Mouse (Mus musculus): ENCODE results near the gene Fbxo2.

- no peak for TF ChIP-seq CTCF (IDR thresholded peaks at IDR 0.05; ENCODE audit: low read depth)
- no peak for TF ChIP-seq EP300 (optimal IDR thresholded peaks at IDR 0.05)
These were observed 29.6 kb upstream of the Fbxo2 start, which contains the start of gene Draxin for GRCm38 (mm10) chr4:148130561-148131413.
